Mouse (Mus musculus) lung, postnatal 14 days (tissue): ENCODE measurements around the gene Fam193a.

Source experiments
- DNase-seq: peaks from one replicate; pipeline ENCODE4 v3.0.0; 2021

Fam193a gene

GRCm38 (mm10) chr5:34466648-34467047 lies 96.9 kb downstream of the Fam193a start:
- DNase-seq: no peak

GRCm38 (mm10) chr5:34468039-34468775 lies 98.5 kb downstream of the Fam193a start:
- DNase-seq: no peak

GRCm38 (mm10) chr5:34480926-34481325 lies 111.2 kb downstream of the Fam193a start:
- DNase-seq: no peak

- DNase-seq: no peak
These were observed 116.0 kb downstream of the Fam193a start for GRCm38 (mm10) chr5:34485731-34486130.

GRCm38 (mm10) chr5:34487320-34488090 lies 117.8 kb downstream of the Fam193a start:
- DNase-seq: peak; percentile 13

GRCm38 (mm10) chr5:34488741-34489417 lies 119.1 kb downstream of the Fam193a start:
- no peak for DNase-seq

- no peak for DNase-seq
These were observed 119.7 kb downstream of the Fam193a start for GRCm38 (mm10) chr5:34489418-34489787.

- DNase-seq: no peak
These were observed 127.0 kb downstream of the Fam193a start for GRCm38 (mm10) chr5:34496745-34497144.

- DNase-seq: no peak
These were observed 131.2 kb downstream of the Fam193a start for GRCm38 (mm10) chr5:34500886-34501285.

- DNase-seq: no peak
These were observed 131.9 kb downstream of the Fam193a start for GRCm38 (mm10) chr5:34501588-34501987.

GRCm38 (mm10) chr5:34502411-34502810 lies 132.7 kb downstream of the Fam193a start:
- DNase-seq: no peak

- no peak for DNase-seq
These were observed 133.1 kb downstream of the Fam193a start for GRCm38 (mm10) chr5:34502821-34503220.

- DNase-seq: no peak
These were observed 142.8 kb downstream of the Fam193a start for GRCm38 (mm10) chr5:34512486-34512885.

GRCm38 (mm10) chr5:34513466-34514217 lies 143.9 kb downstream of the Fam193a start, which contains the start of gene Tnip2:
TSS of gene Tnip2 (minus strand) at chr5:34513991.
- DNase-seq: peak; percentile 98

GRCm38 (mm10) chr5:34514218-34514566 lies 144.5 kb downstream of the Fam193a start:
- no peak for DNase-seq

GRCm38 (mm10) chr5:34515096-34515495 lies 145.4 kb downstream of the Fam193a start:
- DNase-seq: no peak

- peak; percentile 93 for DNase-seq
These were observed 148.2 kb downstream of the Fam193a start for GRCm38 (mm10) chr5:34517913-34518312.

GRCm38 (mm10) chr5:34519389-34519910 lies 149.7 kb downstream of the Fam193a start:
- DNase-seq: no peak

GRCm38 (mm10) chr5:34520458-34521209 lies 150.9 kb downstream of the Fam193a start:
- DNase-seq: no peak

- DNase-seq: no peak
These were observed 151.6 kb downstream of the Fam193a start for GRCm38 (mm10) chr5:34521337-34521736.

GRCm38 (mm10) chr5:34523958-34524485 lies 154.3 kb downstream of the Fam193a start:
- DNase-seq: no peak

GRCm38 (mm10) chr5:34524511-34524910 lies 154.8 kb downstream of the Fam193a start:
- DNase-seq: no peak
